Mouse (Mus musculus): ENCODE results near the gene Scgb2b17. TPM values are rescaled to one million over a fixed set of nuclear protein-coding genes. Genes with fewer than 3 reads are reported as not detected.
"Not testable (repeated sequence)": the region's sequence is repeated elsewhere in the genome, so short reads cannot be mapped to it uniquely, and the experiment has no call there.

Gene Scgb2b17
- not detected in 2 replicates for polyA plus RNA-seq (2015; fragmentation: Nextera tagmentation; extraction: Ambion mirVana)

GRCm38 (mm10) chr7:33056461-33056860, at the start of gene Scgb2b17:
Gene Scgb2b17 (minus strand): TSS chr7:33056561.
- H3K9me3 ChIP-seq; H3K27ac ChIP-seq; H3K36me3 ChIP-seq; H3K27me3 ChIP-seq; H3K4me3 ChIP-seq; H3K4me1 ChIP-seq; ATAC-seq (ENCODE audit: low FRiP score, low read depth); H3K4me2 ChIP-seq (replicated peaks); H3K9ac ChIP-seq: not testable (repeated sequence)

- H3K9ac ChIP-seq; H3K27me3 ChIP-seq; H3K9me3 ChIP-seq; H3K4me1 ChIP-seq; H3K4me2 ChIP-seq (replicated peaks); ATAC-seq (ENCODE audit: low FRiP score, low read depth); H3K4me3 ChIP-seq; H3K36me3 ChIP-seq; H3K27ac ChIP-seq: not testable (repeated sequence)
Observed at GRCm38 (mm10) chr7:33063149-33063548, 6.8 kb upstream of the Scgb2b17 start, which contains the start of gene Scgb1b17. Gene Scgb1b17 (plus strand): TSS chr7:33063449.

Other genes starting within 250 kb of the Scgb2b17 start
- gene Scgb2b15, start 226.9 kb downstream of the Scgb2b17 start, polyA plus RNA-seq (2015; fragmentation: Nextera tagmentation; extraction: Ambion mirVana) = not detected in 2 replicates
- not detected in 2 replicates for gene Scgb1b15, start 220.0 kb downstream of the Scgb2b17 start, polyA plus RNA-seq (2015; fragmentation: Nextera tagmentation; extraction: Ambion mirVana)
- not detected in 2 replicates for gene Scgb1b17, start 6.9 kb upstream of the Scgb2b17 start, polyA plus RNA-seq (2015; fragmentation: Nextera tagmentation; extraction: Ambion mirVana)
- gene Scgb2b18, start 117.3 kb upstream of the Scgb2b17 start, polyA plus RNA-seq (2015; fragmentation: Nextera tagmentation; extraction: Ambion mirVana) = not detected in 2 replicates
- gene Scgb1b18, start 129.0 kb upstream of the Scgb2b17 start, polyA plus RNA-seq (2015; fragmentation: Nextera tagmentation; extraction: Ambion mirVana) = not detected in 2 replicates
- not detected in 2 replicates for gene Scgb2b19, start 223.8 kb upstream of the Scgb2b17 start, polyA plus RNA-seq (2015; fragmentation: Nextera tagmentation; extraction: Ambion mirVana)
- gene Scgb1b19, start 230.7 kb upstream of the Scgb2b17 start, polyA plus RNA-seq (2015; fragmentation: Nextera tagmentation; extraction: Ambion mirVana) = not detected in 2 replicates

Measured in limb, embryonic 13.5 days (tissue).